Mouse (Mus musculus) T-helper 2 cell (primary cell): Measurements from ENCODE around the gene Olfr1341.

Experiments
- in situ Hi-C: fragments of 300-600 bp; cut with MboI, MseI; formaldehyde crosslinking; loops from one replicate; pipeline ENCODE4 v1.15.1; 2025; ENCODE audit warnings: high pct_unique_total_duplicates

Olfr1341 gene

GRCm38 (mm10) chr4:118703223-118703622 lies at the start of gene Olfr1341:
Gene Olfr1341, plus strand, starts transcription at chr4:118703523.
- in situ Hi-C loops = no loop called here

- in situ Hi-C loops = no loop called here
Observed at GRCm38 (mm10) chr4:118658652-118659051, 44.7 kb upstream of the Olfr1341 start, which contains the start of gene Olfr62. Gene Olfr62, plus strand, starts transcription at chr4:118658952.

- in situ Hi-C loops = no loop called here
Observed at GRCm38 (mm10) chr4:118687086-118687485, 16.2 kb upstream of the Olfr1341 start.

GRCm38 (mm10) chr4:118692412-118692973 lies 10.8 kb upstream of the Olfr1341 start, which contains the start of gene Olfr1342:
Gene Olfr1342, minus strand, starts transcription at chr4:118692756.
- in situ Hi-C loops = no loop called here

- in situ Hi-C loops = no loop called here
Observed at GRCm38 (mm10) chr4:118693812-118694211, 9.5 kb upstream of the Olfr1341 start.

GRCm38 (mm10) chr4:118708086-118708485 lies 4.8 kb downstream of the Olfr1341 start:
- in situ Hi-C loops = no loop called here

- in situ Hi-C loops = no loop called here
Observed at GRCm38 (mm10) chr4:118711656-118712055, 8.3 kb downstream of the Olfr1341 start.

GRCm38 (mm10) chr4:118719838-118720237 lies 16.5 kb downstream of the Olfr1341 start, which contains the start of gene Olfr1340:
Gene Olfr1340, plus strand, starts transcription at chr4:118720138.
- in situ Hi-C loops = no loop called here

- in situ Hi-C loops = no loop called here
Observed at GRCm38 (mm10) chr4:118721742-118722483, 18.6 kb downstream of the Olfr1341 start.

- in situ Hi-C loops = no loop called here
Observed at GRCm38 (mm10) chr4:118731875-118732274, 28.6 kb downstream of the Olfr1341 start, which contains the start of gene Olfr1339. Gene Olfr1339, plus strand, starts transcription at chr4:118732175.

- in situ Hi-C loops = no loop called here
Observed at GRCm38 (mm10) chr4:118739574-118739973, 36.3 kb downstream of the Olfr1341 start.

- in situ Hi-C loops = no loop called here
Observed at GRCm38 (mm10) chr4:118740988-118741698, 37.8 kb downstream of the Olfr1341 start.

- in situ Hi-C loops = no loop called here
Observed at GRCm38 (mm10) chr4:118741881-118742280, 38.6 kb downstream of the Olfr1341 start.

- in situ Hi-C loops = no loop called here
Observed at GRCm38 (mm10) chr4:118758637-118759036, 55.3 kb downstream of the Olfr1341 start, which contains the start of gene Olfr1338. Gene Olfr1338, minus strand, starts transcription at chr4:118758737.
